Mouse (Mus musculus): ENCODE measurements at regions not wholly inside any gene's neighbourhood (a gene's known extent, or its start where the extent isn't known, plus 50 kb on each side); places are given as distances from the start of the nearest gene placed in this dataset.
"Not testable (repeated sequence)": the region's sequence is repeated elsewhere in the genome, so short reads cannot be mapped to it uniquely, and the experiment has no call there.

GRCm38 (mm10) chr14:88092967-88093366, 378.2 kb downstream of the Pcdh20 start:
- no peak overlapping the region for H3K4me3 ChIP-seq

GRCm38 (mm10) chr14:88084854-88085253, 386.3 kb downstream of the Pcdh20 start:
- H3K27me3 ChIP-seq (ENCODE audit: control insufficient read depth, insufficient read depth, insufficient read length), result no peaks in the 10 kb centered on the region
- no peak for TF ChIP-seq MYOG (IDR thresholded peaks at IDR 0.05; ENCODE audit: control insufficient read depth in 1 of 3, insufficient read depth in 1 of 3, insufficient read length in 2 of 3, low read depth in 2 of 3)
- no peak for TF ChIP-seq E2F4 (IDR thresholded peaks at IDR 0.05; ENCODE audit: insufficient read depth)
- no peak for TF ChIP-seq SRF (IDR thresholded peaks at IDR 0.05; ENCODE audit: control insufficient read depth, insufficient read length, low read depth)
- no peak for TF ChIP-seq POLR2A (IDR thresholded peaks at IDR 0.05; ENCODE audit: insufficient read length, low read depth)
- TF ChIP-seq POLR2AphosphoS2 (IDR thresholded peaks at IDR 0.05; ENCODE audit: insufficient read length, low read depth), result no peak
- TF ChIP-seq CEBPB (IDR thresholded peaks at IDR 0.05; ENCODE audit: insufficient read depth, poor library complexity, severe bottlenecking), result no peak
- no peak for TF ChIP-seq USF1 (IDR thresholded peaks at IDR 0.05; ENCODE audit: low read depth)
- TF ChIP-seq TCF3 (IDR thresholded peaks at IDR 0.05; ENCODE audit: insufficient read length, low read depth), result no peak
- TF ChIP-seq REST (IDR thresholded peaks at IDR 0.05; ENCODE audit: insufficient read depth, insufficient read length), result no peak
- no peak for TF ChIP-seq TCF12 (IDR thresholded peaks at IDR 0.05; ENCODE audit: insufficient read depth, poor library complexity, severe bottlenecking)
- no peak for TF ChIP-seq MAX (IDR thresholded peaks at IDR 0.05; ENCODE audit: low read depth)
- no peak for TF ChIP-seq MYOD1 (IDR thresholded peaks at IDR 0.05; ENCODE audit: control insufficient read depth in 1 of 3, insufficient read length in 2 of 3, low read depth in 2 of 3)
- no peaks in the 10 kb centered on the region for H3K79me2 ChIP-seq (ENCODE audit: control insufficient read depth, insufficient read depth)
- no peak overlapping the region for H3K4me2 ChIP-seq (ENCODE audit: low read depth)
- H3ac ChIP-seq (ENCODE audit: control insufficient read depth, insufficient read length), result no peak overlapping the region
- no peaks in the 10 kb centered on the region for H3K36me3 ChIP-seq (ENCODE audit: control insufficient read depth, insufficient read depth)
- H3K4me3 ChIP-seq, result no peak overlapping the region

More at GRCm38 (mm10) chr14:88092967-88093366, 378.2 kb downstream of the Pcdh20 start:
- no peaks in the 10 kb centered on the region for H3K27me3 ChIP-seq (ENCODE audit: control insufficient read depth, insufficient read depth, insufficient read length)
- H3K4me2 ChIP-seq (ENCODE audit: low read depth), result no peak overlapping the region
- TF ChIP-seq MAX (IDR thresholded peaks at IDR 0.05; ENCODE audit: low read depth), result no peak
- TF ChIP-seq POLR2A (IDR thresholded peaks at IDR 0.05; ENCODE audit: insufficient read length, low read depth), result no peak
- no peak for TF ChIP-seq MYOG (IDR thresholded peaks at IDR 0.05; ENCODE audit: control insufficient read depth in 1 of 3, insufficient read depth in 1 of 3, insufficient read length in 2 of 3, low read depth in 2 of 3)
- TF ChIP-seq TCF12 (IDR thresholded peaks at IDR 0.05; ENCODE audit: insufficient read depth, poor library complexity, severe bottlenecking), result no peak
- no peak for TF ChIP-seq TCF3 (IDR thresholded peaks at IDR 0.05; ENCODE audit: insufficient read length, low read depth)
- no peak for TF ChIP-seq CEBPB (IDR thresholded peaks at IDR 0.05; ENCODE audit: insufficient read depth, poor library complexity, severe bottlenecking)
- TF ChIP-seq SRF (IDR thresholded peaks at IDR 0.05; ENCODE audit: control insufficient read depth, insufficient read length, low read depth), result no peak
- TF ChIP-seq MYOD1 (IDR thresholded peaks at IDR 0.05; ENCODE audit: control insufficient read depth in 1 of 3, insufficient read length in 2 of 3, low read depth in 2 of 3), result no peak
- no peak for TF ChIP-seq E2F4 (IDR thresholded peaks at IDR 0.05; ENCODE audit: insufficient read depth)
- no peak for TF ChIP-seq REST (IDR thresholded peaks at IDR 0.05; ENCODE audit: insufficient read depth, insufficient read length)
- no peak for TF ChIP-seq USF1 (IDR thresholded peaks at IDR 0.05; ENCODE audit: low read depth)
- TF ChIP-seq POLR2AphosphoS2 (IDR thresholded peaks at IDR 0.05; ENCODE audit: insufficient read length, low read depth), result no peak
- no peak overlapping the region for H3ac ChIP-seq (ENCODE audit: control insufficient read depth, insufficient read length)
- H3K36me3 ChIP-seq (ENCODE audit: control insufficient read depth, insufficient read depth), result no peaks in the 10 kb centered on the region
- no peaks in the 10 kb centered on the region for H3K79me2 ChIP-seq (ENCODE audit: control insufficient read depth, insufficient read depth)

GRCm38 (mm10) chr14:88072880-88073468, 398.2 kb downstream of the Pcdh20 start:
- H3K4me2 ChIP-seq (ENCODE audit: low read depth), result peak overlapping the region; percentile 36
- H3K36me3 ChIP-seq (ENCODE audit: control insufficient read depth, insufficient read depth), result no peaks in the 10 kb centered on the region
- H3K27me3 ChIP-seq (ENCODE audit: control insufficient read depth, insufficient read depth, insufficient read length), result no peaks in the 10 kb centered on the region
- H3ac ChIP-seq (ENCODE audit: control insufficient read depth, insufficient read length), result no peak overlapping the region
- H3K79me2 ChIP-seq (ENCODE audit: control insufficient read depth, insufficient read depth), result no peaks in the 10 kb centered on the region
- no peak overlapping the region for H3K4me3 ChIP-seq
- TF ChIP-seq CEBPB (IDR thresholded peaks at IDR 0.05; ENCODE audit: insufficient read depth, poor library complexity, severe bottlenecking) (no peak), MAX (IDR thresholded peaks at IDR 0.05; ENCODE audit: low read depth) (no peak), USF1 (IDR thresholded peaks at IDR 0.05; ENCODE audit: low read depth) (no peak), POLR2AphosphoS2 (IDR thresholded peaks at IDR 0.05; ENCODE audit: insufficient read length, low read depth) (no peak), E2F4 (IDR thresholded peaks at IDR 0.05; ENCODE audit: insufficient read depth) (no peak), REST (IDR thresholded peaks at IDR 0.05; ENCODE audit: insufficient read depth, insufficient read length) (no peak)

GRCm38 (mm10) chr14:88047586-88047985, 423.6 kb downstream of the Pcdh20 start:
- not testable (repeated sequence) for H3ac ChIP-seq (ENCODE audit: control insufficient read depth, insufficient read length); H3K4me3 ChIP-seq; H3K4me2 ChIP-seq (ENCODE audit: low read depth); H3K36me3 ChIP-seq (ENCODE audit: control insufficient read depth, insufficient read depth); H3K79me2 ChIP-seq (ENCODE audit: control insufficient read depth, insufficient read depth); H3K27me3 ChIP-seq (ENCODE audit: control insufficient read depth, insufficient read depth, insufficient read length)

DNA sequence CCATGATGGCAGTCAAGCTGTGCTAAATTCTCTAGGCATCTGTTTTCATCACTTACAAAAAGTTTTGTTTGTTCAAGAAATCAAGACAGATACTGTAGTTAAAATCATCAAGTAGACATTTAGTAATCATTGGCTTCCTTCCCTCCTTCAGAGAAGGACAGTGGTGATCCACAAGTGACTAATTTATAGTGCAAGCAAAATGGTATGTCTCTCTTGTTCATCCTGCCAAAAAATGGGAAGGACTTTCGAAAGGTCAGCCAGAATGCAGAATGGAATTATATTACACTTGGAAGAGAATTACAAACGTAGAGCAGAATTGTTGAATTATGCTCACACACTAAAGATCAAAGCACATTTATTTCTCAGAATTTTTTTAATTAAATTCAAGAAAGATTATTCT, 457.3 kb downstream of the Pcdh20 start:
- H3K36me3 ChIP-seq (ENCODE audit: control insufficient read depth, insufficient read depth), result no peaks in the 10 kb centered on the region
- no peak overlapping the region for H3K4me2 ChIP-seq (ENCODE audit: low read depth)
- no peaks in the 10 kb centered on the region for H3K79me2 ChIP-seq (ENCODE audit: control insufficient read depth, insufficient read depth)
- no peak overlapping the region for H3K4me3 ChIP-seq
- TF ChIP-seq USF1 (IDR thresholded peaks at IDR 0.05; ENCODE audit: low read depth) (no peak), MYOD1 (IDR thresholded peaks at IDR 0.05; ENCODE audit: control insufficient read depth in 1 of 3, insufficient read length in 2 of 3, low read depth in 2 of 3) (no peak), MYOG (IDR thresholded peaks at IDR 0.05; ENCODE audit: control insufficient read depth in 1 of 3, insufficient read depth in 1 of 3, insufficient read length in 2 of 3, low read depth in 2 of 3) (no peak), MAX (IDR thresholded peaks at IDR 0.05; ENCODE audit: low read depth) (no peak), POLR2A (IDR thresholded peaks at IDR 0.05; ENCODE audit: insufficient read length, low read depth) (no peak), SRF (IDR thresholded peaks at IDR 0.05; ENCODE audit: control insufficient read depth, insufficient read length, low read depth) (no peak), REST (IDR thresholded peaks at IDR 0.05; ENCODE audit: insufficient read depth, insufficient read length) (no peak), POLR2AphosphoS2 (IDR thresholded peaks at IDR 0.05; ENCODE audit: insufficient read length, low read depth) (no peak), E2F4 (IDR thresholded peaks at IDR 0.05; ENCODE audit: insufficient read depth) (no peak), TCF3 (IDR thresholded peaks at IDR 0.05; ENCODE audit: insufficient read length, low read depth) (no peak)
- no peaks in the 10 kb centered on the region for H3K27me3 ChIP-seq (ENCODE audit: control insufficient read depth, insufficient read depth, insufficient read length)
- H3ac ChIP-seq (ENCODE audit: control insufficient read depth, insufficient read length), result no peak overlapping the region
